Mouse (Mus musculus) megakaryocyte progenitor cell, adult 5-6 weeks (primary cell): ENCODE results near the gene Krtap13-1. TPM values are rescaled to one million over a fixed set of nuclear protein-coding genes. Genes with fewer than 3 reads are reported as not detected.

Experiments
- total RNA-seq, 2 experiments: library from RNA; stranded (forward) in 1 of 2; stranded (reverse) in 1 of 2; fragments of 157-497, 149-512 nt in 1 of 2; fragments of 200-1000 nt in 1 of 2; gene quantifications; 2 replicates each; pipeline versions ENCODE4 v1.2.3 to v1.2.4; 2015 to 2017

The Krtap13-1 gene
- total RNA-seq, 2 experiments from 2014 or later, result not detected

Other genes with a start within 250 kb of the Krtap13-1 start
- gene Cldn17, start 221.9 kb upstream of the Krtap13-1 start, total RNA-seq (2015), result not detected in 2 replicates
- gene Cldn17, start 221.9 kb upstream of the Krtap13-1 start, total RNA-seq (2017), result not detected in 2 replicates
- not detected in 2 replicates for gene Cldn8, start 165.7 kb upstream of the Krtap13-1 start, total RNA-seq (2015)
- gene Cldn8, start 165.7 kb upstream of the Krtap13-1 start, total RNA-seq (2017), result not detected in 2 replicates
- not detected in 2 replicates for gene Krtap24-1, start 116.6 kb upstream of the Krtap13-1 start, total RNA-seq (2015)
- not detected in 2 replicates for gene Krtap24-1, start 116.6 kb upstream of the Krtap13-1 start, total RNA-seq (2017)
- gene 2310079G19Rik, start 101.2 kb upstream of the Krtap13-1 start, total RNA-seq (2015), result not detected in 2 replicates
- not detected in 2 replicates for gene 2310079G19Rik, start 101.2 kb upstream of the Krtap13-1 start, total RNA-seq (2017)
- gene Krtap26-1, start 81.1 kb upstream of the Krtap13-1 start, total RNA-seq (2015), result not detected in 2 replicates
- gene Krtap26-1, start 81.1 kb upstream of the Krtap13-1 start, total RNA-seq (2017), result not detected in 2 replicates
- not detected in 2 replicates for gene Krtap27-1, start 57.2 kb upstream of the Krtap13-1 start, total RNA-seq (2015)
- not detected in 2 replicates for gene Krtap27-1, start 57.2 kb upstream of the Krtap13-1 start, total RNA-seq (2017)
- gene 2310061N02Rik, start 20.9 kb upstream of the Krtap13-1 start, total RNA-seq (2015), result not detected in 2 replicates
- gene 2310061N02Rik, start 20.9 kb upstream of the Krtap13-1 start, total RNA-seq (2017), result not detected in 2 replicates
- not detected in 2 replicates for gene Krtap13, start 22.8 kb downstream of the Krtap13-1 start, total RNA-seq (2015)
- not detected in 2 replicates for gene Krtap13, start 22.8 kb downstream of the Krtap13-1 start, total RNA-seq (2017)
- gene 2310034C09Rik, start 30.0 kb downstream of the Krtap13-1 start, total RNA-seq (2015), result not detected in 2 replicates
- not detected in 2 replicates for gene 2310034C09Rik, start 30.0 kb downstream of the Krtap13-1 start, total RNA-seq (2017)
- gene 2310057N15Rik, start 45.3 kb downstream of the Krtap13-1 start, total RNA-seq (2015), result not detected in 2 replicates
- gene 2310057N15Rik, start 45.3 kb downstream of the Krtap13-1 start, total RNA-seq (2017), result not detected in 2 replicates
- not detected in 2 replicates for gene Gm5965, start 49.0 kb downstream of the Krtap13-1 start, total RNA-seq (2015)
- gene Gm5965, start 49.0 kb downstream of the Krtap13-1 start, total RNA-seq (2017), result not detected in 2 replicates
- gene Gm20741, start 83.4 kb downstream of the Krtap13-1 start, total RNA-seq (2015), result not detected in 2 replicates
- not detected in 2 replicates for gene Gm20741, start 83.4 kb downstream of the Krtap13-1 start, total RNA-seq (2017)
- not detected in 2 replicates for gene Krtap15, start 91.4 kb downstream of the Krtap13-1 start, total RNA-seq (2015)
- gene Krtap15, start 91.4 kb downstream of the Krtap13-1 start, total RNA-seq (2017), result not detected in 2 replicates
- not detected in 2 replicates for gene Krtap14, start 97.3 kb downstream of the Krtap13-1 start, total RNA-seq (2015)
- not detected in 2 replicates for gene Krtap14, start 97.3 kb downstream of the Krtap13-1 start, total RNA-seq (2017)
- not detected in 2 replicates for gene Krtap19-1, start 140.5 kb downstream of the Krtap13-1 start, total RNA-seq (2015)
- not detected in 2 replicates for gene Krtap19-1, start 140.5 kb downstream of the Krtap13-1 start, total RNA-seq (2017)
- not detected in 2 replicates for gene Krtap19-2, start 145.4 kb downstream of the Krtap13-1 start, total RNA-seq (2015)
- not detected in 2 replicates for gene Krtap19-2, start 145.4 kb downstream of the Krtap13-1 start, total RNA-seq (2017)
- gene Krtap19-3, start 149.2 kb downstream of the Krtap13-1 start, total RNA-seq (2015), result not detected in 2 replicates
- not detected in 2 replicates for gene Krtap19-3, start 149.2 kb downstream of the Krtap13-1 start, total RNA-seq (2017)
- not detected in 2 replicates for gene Krtap19-4, start 156.2 kb downstream of the Krtap13-1 start, total RNA-seq (2015)
- not detected in 2 replicates for gene Krtap19-4, start 156.2 kb downstream of the Krtap13-1 start, total RNA-seq (2017)
- not detected in 2 replicates for gene Krtap19-5, start 167.6 kb downstream of the Krtap13-1 start, total RNA-seq (2015)
- not detected in 2 replicates for gene Krtap19-5, start 167.6 kb downstream of the Krtap13-1 start, total RNA-seq (2017)
- gene Krtap19-9b, start 203.4 kb downstream of the Krtap13-1 start, total RNA-seq (2015), result not detected in 2 replicates
- gene Krtap19-9b, start 203.4 kb downstream of the Krtap13-1 start, total RNA-seq (2017), result not detected in 2 replicates
- not detected in 2 replicates for gene Krtap16-3, start 234.0 kb downstream of the Krtap13-1 start, total RNA-seq (2015)
- not detected in 2 replicates for gene Krtap16-3, start 234.0 kb downstream of the Krtap13-1 start, total RNA-seq (2017)